Mouse (Mus musculus) intestine, postnatal 0 days (tissue): ENCODE results near the gene Arfgap2. TPM values are rescaled to one million over a fixed set of nuclear protein-coding genes. Genes with fewer than 3 reads are reported as not detected.

Experiments
- ATAC-seq: fragments of 200-750 bp; cut with Nextera tagmentation; 2 replicates; pipeline ENCODE4 v1.8.0; 2017; ENCODE audit warnings: mild to moderate bottlenecking, moderate TSS enrichment, moderate library complexity
- H3K27ac ChIP-seq: fragments of 300-500 bp; sonication (generic); 2 replicates; pipeline ENCODE4 v1.5.1; 2014; ENCODE audit warnings: mild to moderate bottlenecking, low read depth, low read length, moderate library complexity
- H3K27me3 ChIP-seq: fragments of 300-500 bp; sonication (generic); replicated peaks from 2 replicates; pipeline ENCODE4 v1.6.1; 2014; ENCODE audit warnings: low read length, mixed read lengths; ENCODE audit not compliant: control insufficient read depth, insufficient read depth
- H3K36me3 ChIP-seq: fragments of 300-500 bp; sonication (generic); 2 replicates; pipeline ENCODE4 v1.6.1; 2014; ENCODE audit warnings: mild to moderate bottlenecking, moderate library complexity; ENCODE audit not compliant: control insufficient read depth, insufficient read depth
- H3K4me1 ChIP-seq: fragments of 300-500 bp; sonication (generic); replicated peaks from 2 replicates; pipeline ENCODE4 v1.6.1; 2014; ENCODE audit warnings: antibody characterized with exemption, low read length, mixed read lengths; ENCODE audit not compliant: control insufficient read depth, insufficient read depth
- H3K4me2 ChIP-seq: fragments of 300-500 bp; sonication (generic); replicated peaks from 2 replicates; pipeline ENCODE4 v1.6.1; 2014; ENCODE audit warnings: low read depth, mild to moderate bottlenecking, moderate library complexity
- H3K4me3 ChIP-seq: fragments of 300-500 bp; sonication (generic); 2 replicates; pipeline ENCODE4 v1.5.1; 2014; ENCODE audit warnings: low read depth, low read length
- H3K9ac ChIP-seq: fragments of 300-500 bp; sonication (generic); 2 replicates; pipeline ENCODE4 v1.6.1; 2014; ENCODE audit warnings: mild to moderate bottlenecking, low read depth, low read length
- H3K9me3 ChIP-seq: fragments of 300-500 bp; sonication (generic); 2 replicates; pipeline ENCODE4 v1.6.1; 2016; ENCODE audit warnings: mixed run types; ENCODE audit not compliant: control insufficient read depth
- CTCF ChIP-seq: sonication (generic); IDR thresholded peaks from 2 replicates; pipeline ENCODE4 v1.5.1; 2016; ENCODE audit warnings: low read depth, mild to moderate bottlenecking, control low read depth, antibody characterized with exemption, moderate library complexity
- WGBS: fragments of 180-500 bp; shearing (Covaris S2); extraction: QIAGEN DNeasy Blood & Tissue Kit; methylation state at CpG from one replicate; pipeline ENCODE4 v1.1.7; 2014; 5-methylcytosine and 5-hydroxymethylcytosine counted together
- polyA plus RNA-seq: library from polyadenylated mRNA; unstranded; fragments of >200 nt; fragmentation: Nextera tagmentation; extraction: Ambion mirVana; gene quantifications from 2 replicates; pipeline ENCODE4 v1.2.1, GENCODE M21; 2015

Gene Arfgap2
- polyA plus RNA-seq, 1 experiment from 2014 or later = 37.6 TPM

- WGBS = 64% methylated on average over 4 of the region's 4 CpGs
- Histone ChIP-seq H3K27ac (no peak overlapping the region), H3K9ac (no peak overlapping the region), H3K27me3 (peaks cover 4% of the 10 kb centered on the region), H3K4me2 (no peak overlapping the region), H3K4me3 (no peak overlapping the region), H3K36me3 (no peaks in the 10 kb centered on the region), H3K9me3 (no peaks in the 10 kb centered on the region), H3K4me1 (no peaks in the 10 kb centered on the region; the same call in 1 of the 2 replicates)
- TF ChIP-seq CTCF = no peak
- ATAC-seq = no peak
Observed at GRCm38 (mm10) chr2:91252001-91252400, 12.8 kb upstream of the Arfgap2 start.

GRCm38 (mm10) chr2:91252512-91252911, 12.3 kb upstream of the Arfgap2 start:
- H3K4me2 ChIP-seq = no peak overlapping the region
- no peak overlapping the region for H3K4me3 ChIP-seq
- WGBS = 53% methylated on average over 4 of the region's 4 CpGs
- no peak for TF ChIP-seq CTCF
- H3K27ac ChIP-seq = no peak overlapping the region
- H3K4me1 ChIP-seq = peaks cover 2% of the 10 kb centered on the region; the same call in 1 of the 2 replicates
- no peak overlapping the region for H3K9ac ChIP-seq
- no peaks in the 10 kb centered on the region for H3K9me3 ChIP-seq
- no peak for ATAC-seq
- no peaks in the 10 kb centered on the region for H3K36me3 ChIP-seq
- H3K27me3 ChIP-seq = peaks cover 4% of the 10 kb centered on the region

- Histone ChIP-seq H3K4me2 (no peak overlapping the region), H3K9ac (no peak overlapping the region), H3K4me3 (no peak overlapping the region), H3K9me3 (no peaks in the 10 kb centered on the region), H3K36me3 (no peaks in the 10 kb centered on the region), H3K4me1 (peaks cover 5% of the 10 kb centered on the region; the same call in 1 of the 2 replicates), H3K27me3 (peaks cover 4% of the 10 kb centered on the region), H3K27ac (no peak overlapping the region)
- 52% methylated on average over 8 of the region's 8 CpGs for WGBS
- no peak for ATAC-seq
- TF ChIP-seq CTCF = no peak
Observed at GRCm38 (mm10) chr2:91254725-91255380, 9.9 kb upstream of the Arfgap2 start.

DNA sequence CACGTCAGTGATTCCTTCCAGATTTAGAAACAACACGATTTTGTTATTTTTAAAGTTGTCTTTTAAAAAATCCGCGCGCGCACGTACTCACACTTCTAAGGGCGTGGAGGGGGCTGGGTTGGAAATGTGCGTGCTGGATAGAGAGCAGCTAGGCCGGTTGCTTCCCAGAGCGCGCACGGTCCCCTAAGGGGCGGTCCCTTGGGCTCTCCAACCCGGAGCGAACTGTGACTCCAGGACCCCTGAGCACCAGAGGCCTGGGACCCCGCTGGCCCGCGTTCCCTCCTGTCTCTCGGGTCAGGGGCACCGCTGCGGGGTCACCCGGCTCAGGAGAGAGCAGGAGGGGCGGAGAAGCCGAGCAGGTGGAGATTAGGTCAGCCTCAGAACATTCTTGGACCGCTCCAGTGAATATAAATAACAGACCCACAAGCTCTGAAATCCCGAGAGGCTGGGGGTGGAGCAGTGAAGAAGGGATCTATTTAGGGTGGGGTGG, 9.1 kb upstream of the Arfgap2 start, which contains the start of gene Pacsin3:
Gene Pacsin3 (plus strand): TSS at position 294 of the 490 bp plus-strand sequence.
- no peak for ATAC-seq

DNA sequence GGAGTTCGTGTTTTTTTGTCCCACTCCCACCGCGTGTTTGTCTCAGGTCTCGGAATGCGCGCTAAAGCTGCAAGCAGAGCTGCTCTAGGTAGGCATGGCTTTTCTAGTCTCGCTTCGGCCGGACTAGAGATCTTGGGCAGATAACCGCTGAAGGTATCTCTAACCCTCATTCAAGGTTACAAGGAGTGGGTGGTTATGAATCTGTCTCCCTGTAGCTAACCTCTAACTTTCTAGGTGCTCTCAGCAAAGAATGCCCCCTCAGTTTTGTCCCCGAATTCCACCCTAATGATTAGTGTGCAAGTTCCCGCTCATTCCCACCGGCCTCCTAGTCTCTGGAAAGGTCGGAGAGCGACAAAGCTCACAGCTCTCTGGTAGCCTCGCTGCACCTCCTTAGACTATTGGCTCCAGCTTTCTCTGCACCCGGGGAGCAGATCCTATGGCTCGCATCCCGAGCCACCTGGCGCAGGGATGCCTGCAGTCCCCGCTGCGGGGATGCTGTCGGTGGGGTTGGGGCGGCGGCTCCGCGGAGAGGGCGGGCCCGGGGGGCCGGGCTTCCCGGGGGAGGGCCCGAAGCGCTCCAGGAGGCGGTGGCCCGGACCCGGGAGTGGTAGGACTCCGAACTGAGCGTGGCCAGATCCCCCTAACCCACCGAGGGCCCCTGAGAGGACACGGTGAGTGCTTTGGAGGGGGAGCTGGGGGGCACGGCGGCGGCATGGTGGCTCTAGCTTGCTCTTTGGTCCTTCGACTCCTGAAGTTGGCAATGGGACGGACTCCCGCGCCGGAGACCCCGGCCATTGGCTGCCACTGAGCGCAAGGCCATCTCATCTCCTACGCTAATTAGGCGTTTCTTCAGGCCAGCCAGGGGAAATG, 8.3 kb upstream of the Arfgap2 start:
- no peak for TF ChIP-seq CTCF
- peak overlapping the region; percentile 8 for H3K9ac ChIP-seq
- peak; percentile 50 for ATAC-seq
- peak overlapping the region; percentile 78 for H3K4me2 ChIP-seq
- peaks cover 5% of the 10 kb centered on the region; the same call in 1 of the 2 replicates for H3K4me1 ChIP-seq
- under 1% methylated on average over 51 of the region's 52 CpGs for WGBS
- peaks cover 4% of the 10 kb centered on the region for H3K27me3 ChIP-seq
- H3K36me3 ChIP-seq = no peaks in the 10 kb centered on the region
- peak overlapping the region; percentile 46 for H3K4me3 ChIP-seq
- H3K27ac ChIP-seq = no peak overlapping the region
- H3K9me3 ChIP-seq = no peaks in the 10 kb centered on the region

More for the DNA sequence above, 9.1 kb upstream of the Arfgap2 start, which contains the start of gene Pacsin3:
- 3% methylated on average over 27 of the region's 27 CpGs for WGBS
- peaks cover 4% of the 10 kb centered on the region for H3K27me3 ChIP-seq
- peak within 1 kb of the TSS; percentile 8 for H3K9ac ChIP-seq
- H3K36me3 ChIP-seq = no peaks in the 10 kb centered on the region
- H3K4me3 ChIP-seq = peak within 1 kb of the TSS; percentile 46
- no peak within 1 kb of the TSS for H3K27ac ChIP-seq
- H3K4me1 ChIP-seq = peaks cover 5% of the 10 kb centered on the region; the same call in 1 of the 2 replicates
- no peak for TF ChIP-seq CTCF
- no peaks in the 10 kb centered on the region for H3K9me3 ChIP-seq
- H3K4me2 ChIP-seq = peak within 1 kb of the TSS; percentile 78
